Comparison of ENCODE assay signal across 9 mouse cellular contexts in genomic region chr2:164470254-164470653, GRCm38 (mm10). TPM values are rescaled to one million over a fixed set of nuclear protein-coding genes. Genes with fewer than 3 reads are reported as not detected.
DNase-seq lines count a peak whose midpoint lies in the region; ATAC-seq and TF ChIP-seq lines count a peak whose summit lies in the region.
"Had no signal": no experiment of that assay in that cellular context is flagged by ENCODE, and none has a peak within 500 bp of the region (broad histone marks: within the 10 kb centered on the region; RNA-seq: fewer than 3 reads in every experiment).

No protein-coding gene starts in this region.

- H3K36me3 ChIP-seq in testis, adult 2 months (ENCODE audit: control insufficient read depth, insufficient read depth, low read length): peaks cover 7% of the 10 kb centered on the region; the same call in 1 of the 2 replicates

- 20% methylated on average over 10 of the region's 10 CpGs for WGBS in lung, adult 2 months

- no peaks in the 10 kb centered on the region for H3K27me3 ChIP-seq in testis, adult 2 months (ENCODE audit: control insufficient read depth, insufficient read depth, low read length)

- peak; percentile 64 to 67; a peak in 3 of 4 replicates for ATAC-seq in hematopoietic stem cell, adult 5-6 weeks (replicated peaks in 1 of 2; ENCODE audit: insufficient read depth in 1 of 2, low FRiP score in 2 of 2, low TSS enrichment in 1 of 2, low read depth in 1 of 2, poor library complexity in 2 of 2, severe bottlenecking in 2 of 2)

- peak; percentile 72 to 79 for DNase-seq in cerebellum, postnatal 14 days
- no peak for DNase-seq in cerebellum, adult 8-10 months
- peak; percentile 50 for DNase-seq in ovary, postnatal 14 days (ENCODE audit: low spot score)
- no peak for DNase-seq in ovary, adult 18-20 months (ENCODE audit: low spot score)
- peak; percentile 81 for DNase-seq in brain, adult 2 months (ENCODE audit: low read depth, low spot score)
- peak; percentile 41 for DNase-seq in lung, adult 2 months

- no peaks in the 10 kb centered on the region for H3K4me1 ChIP-seq in lung, adult 2 months (ENCODE audit: control insufficient read depth, insufficient read depth, low read length)
- no peaks in the 10 kb centered on the region for H3K4me1 ChIP-seq in testis, adult 2 months (ENCODE audit: control insufficient read depth, insufficient read depth, low read length)

- H3K4me3 ChIP-seq in lung, adult 2 months (replicated peaks; ENCODE audit: extremely low read depth, low read depth, low read length): no peak overlapping the region
- H3K4me3 ChIP-seq in testis, adult 2 months (ENCODE audit: control insufficient read depth, low read depth, low read length): peak overlapping the region; percentile 87

- H3K27ac ChIP-seq in testis, adult 2 months (ENCODE audit: control insufficient read depth, insufficient read depth, low read depth, low read length): peak overlapping the region; percentile 45

- peak; percentile 62 for TF ChIP-seq CTCF in lung, adult 2 months (IDR thresholded peaks at IDR 0.05; ENCODE audit: insufficient read depth, low read length)
- peak; percentile 39; the same call in 1 of the 2 replicates for TF ChIP-seq CTCF in testis, adult 2 months (IDR thresholded peaks at IDR 0.05; ENCODE audit: control insufficient read depth, insufficient read depth, insufficient replicate concordance, low read depth, low read length)

- TF ChIP-seq POLR2A in lung, adult 2 months (IDR thresholded peaks at IDR 0.05; ENCODE audit: borderline replicate concordance, extremely low read depth, low read depth, low read length): no peak
- TF ChIP-seq POLR2A in testis, adult 2 months (IDR thresholded peaks at IDR 0.05; ENCODE audit: control insufficient read depth, low read depth, low read length): no peak; the same call in 1 of the 2 replicates

RNA-seq across cellular contexts. Expression of gene Trp53tg5, which starts 3.3 kb away (rescaled TPM):
- total RNA-seq in hematopoietic stem cell, adult 5-6 weeks (2017): not detected in 2 replicates
- not detected in 2 replicates for polyA plus RNA-seq in lung, adult 2 months (2012; rRNA removed)
- polyA plus RNA-seq in testis, adult 2 months (2012; rRNA removed): 97.8 and 104 TPM in 2 replicates
- total RNA-seq: layer of hippocampus, postnatal 14 days had no signal

RNA-seq across cellular contexts. Expression of gene Gm20458, which starts 9.5 kb away (rescaled TPM):
- 1.7 TPM in 1 of 2 replicates, not detected in the other for total RNA-seq in hematopoietic stem cell, adult 5-6 weeks (2017)
- 47.7 and 52.2 TPM in 2 replicates for polyA plus RNA-seq in lung, adult 2 months (2012; rRNA removed)
- polyA plus RNA-seq in testis, adult 2 months (2012; rRNA removed): 5.0 and 5.6 TPM in 2 replicates

RNA-seq across cellular contexts. Expression of gene Sys1, which starts 13.5 kb away (rescaled TPM):
- 17.0 and 20.7 TPM in 2 replicates for total RNA-seq in hematopoietic stem cell, adult 5-6 weeks (2017)
- 89.8 and 133 TPM in 2 replicates for polyA plus RNA-seq in lung, adult 2 months (2012; rRNA removed)
- 26.1 and 26.4 TPM in 2 replicates for polyA plus RNA-seq in testis, adult 2 months (2012; rRNA removed)

RNA-seq across cellular contexts. Expression of gene Dbndd2, which starts 15.7 kb away (rescaled TPM):
- total RNA-seq in hematopoietic stem cell, adult 5-6 weeks (2017): 1.6 TPM in 1 of 2 replicates, not detected in the other
- 52.6 and 72.9 TPM in 2 replicates for polyA plus RNA-seq in lung, adult 2 months (2012; rRNA removed)
- 16.5 and 17.0 TPM in 2 replicates for polyA plus RNA-seq in testis, adult 2 months (2012; rRNA removed)

RNA-seq across cellular contexts. Expression of gene Sdc4, which starts 26.6 kb away (rescaled TPM):
- total RNA-seq in hematopoietic stem cell, adult 5-6 weeks (2017): 11.6 and 17.7 TPM in 2 replicates
- 75.1 and 91.1 TPM in 2 replicates for polyA plus RNA-seq in lung, adult 2 months (2012; rRNA removed)
- 12.2 and 16.6 TPM in 2 replicates for polyA plus RNA-seq in testis, adult 2 months (2012; rRNA removed)

Comparison
In these comparisons a context has a peak if more than half of its experiments do, and no peak if none do; other contexts are left out.
1. DNase-seq: peak in cerebellum, postnatal 14 days (2 of 2), ovary, postnatal 14 days (single experiment), brain, adult 2 months (single experiment) and lung, adult 2 months (single experiment); none in cerebellum, adult 8-10 months (single experiment) and ovary, adult 18-20 months (single experiment).
2. RNA of gene Trp53tg5, which starts 3.3 kb away (polyA plus RNA-seq): 97.8 to 104 TPM in testis, adult 2 months; not detected in lung, adult 2 months; every median in the first group is over 10 times any median in the second.